Mouse (Mus musculus): Measurements from ENCODE around the gene Pkn1. TPM values are rescaled to one million over a fixed set of nuclear protein-coding genes. Genes with fewer than 3 reads are reported as not detected.

Gene Pkn1
- polyA plus RNA-seq, 1 experiment from 2014 or later = 23.3 TPM

- Histone ChIP-seq H3K9me3 (ENCODE audit: control insufficient read depth, low read length) (no peaks in the 10 kb centered on the region), H3K27ac (ENCODE audit: low read depth, low read length) (no peak overlapping the region), H3K4me3 (ENCODE audit: low read depth, low read length) (peak overlapping the region; percentile 43), H3K4me1 (replicated peaks; ENCODE audit: control insufficient read depth, insufficient read depth, low read length) (peaks cover 23% of the 10 kb centered on the region), H3K27me3 (replicated peaks; ENCODE audit: control insufficient read depth, insufficient read depth, low read length) (no peaks in the 10 kb centered on the region), H3K9ac (ENCODE audit: low read depth, low read length) (peak overlapping the region; percentile 58), H3K4me2 (peak overlapping the region; percentile 80), H3K36me3 (ENCODE audit: control insufficient read depth, insufficient read depth, low read length) (no peaks in the 10 kb centered on the region)
- WGBS = 59% methylated on average over 15 of the region's 15 CpGs
- ATAC-seq (replicated peaks; ENCODE audit: low FRiP score) (peak; percentile 1; the same call in 1 of the 2 replicates), DNase-seq (ENCODE audit: low spot score) (no peak)
Observed at GRCm38 (mm10) chr8:83621691-83622388, 77.1 kb downstream of the Pkn1 start.

- Histone ChIP-seq H3K4me3 (ENCODE audit: low read depth, low read length) (no peak overlapping the region), H3K9ac (ENCODE audit: low read depth, low read length) (no peak overlapping the region), H3K4me2 (no peak overlapping the region), H3K27me3 (replicated peaks; ENCODE audit: control insufficient read depth, insufficient read depth, low read length) (no peaks in the 10 kb centered on the region), H3K27ac (ENCODE audit: low read depth, low read length) (no peak overlapping the region), H3K9me3 (ENCODE audit: control insufficient read depth, low read length) (no peaks in the 10 kb centered on the region), H3K36me3 (ENCODE audit: control insufficient read depth, insufficient read depth, low read length) (no peaks in the 10 kb centered on the region), H3K4me1 (replicated peaks; ENCODE audit: control insufficient read depth, insufficient read depth, low read length) (peaks cover 19% of the 10 kb centered on the region)
- WGBS = 86% methylated on average over 9 of the region's 9 CpGs
- ATAC-seq (replicated peaks; ENCODE audit: low FRiP score) (no peak), DNase-seq (ENCODE audit: low spot score) (no peak)
Observed at GRCm38 (mm10) chr8:83619568-83620285, 79.3 kb downstream of the Pkn1 start.

- Histone ChIP-seq H3K9ac (ENCODE audit: low read depth, low read length) (no peak overlapping the region), H3K27me3 (replicated peaks; ENCODE audit: control insufficient read depth, insufficient read depth, low read length) (no peaks in the 10 kb centered on the region), H3K4me1 (replicated peaks; ENCODE audit: control insufficient read depth, insufficient read depth, low read length) (peaks cover 13% of the 10 kb centered on the region), H3K36me3 (ENCODE audit: control insufficient read depth, insufficient read depth, low read length) (peaks cover 4% of the 10 kb centered on the region; the same call in 1 of the 2 replicates), H3K9me3 (ENCODE audit: control insufficient read depth, low read length) (no peaks in the 10 kb centered on the region), H3K4me2 (no peak overlapping the region), H3K4me3 (ENCODE audit: low read depth, low read length) (no peak overlapping the region), H3K27ac (ENCODE audit: low read depth, low read length) (no peak overlapping the region)
- ATAC-seq (replicated peaks; ENCODE audit: low FRiP score) (no peak), DNase-seq (ENCODE audit: low spot score) (no peak)
- WGBS = 98% methylated on average over 2 of the region's 2 CpGs
Observed at GRCm38 (mm10) chr8:83618566-83618965, 80.4 kb downstream of the Pkn1 start.

- no peak for ATAC-seq (replicated peaks; ENCODE audit: low FRiP score)
- Histone ChIP-seq H3K27me3 (replicated peaks; ENCODE audit: control insufficient read depth, insufficient read depth, low read length) (no peaks in the 10 kb centered on the region), H3K9me3 (ENCODE audit: control insufficient read depth, low read length) (no peaks in the 10 kb centered on the region), H3K4me1 (replicated peaks; ENCODE audit: control insufficient read depth, insufficient read depth, low read length) (peaks cover 5% of the 10 kb centered on the region; the same call in 1 of the 2 replicates), H3K27ac (ENCODE audit: low read depth, low read length) (no peak overlapping the region), H3K9ac (ENCODE audit: low read depth, low read length) (no peak overlapping the region), H3K36me3 (ENCODE audit: control insufficient read depth, insufficient read depth, low read length) (peaks cover 11% of the 10 kb centered on the region; the same call in 1 of the 2 replicates), H3K4me3 (ENCODE audit: low read depth, low read length) (no peak overlapping the region), H3K4me2 (no peak overlapping the region)
- 79% methylated on average over 2 of the region's 2 CpGs for WGBS
- no peak for DNase-seq (ENCODE audit: low spot score)
Observed at GRCm38 (mm10) chr8:83617111-83617510, 81.9 kb downstream of the Pkn1 start.

- DNase-seq (ENCODE audit: low spot score) = no peak
- H3K9me3 ChIP-seq (ENCODE audit: control insufficient read depth, low read length) = no peaks in the 10 kb centered on the region
- 0 out of 2 replicates have a peak, but pooled peaks cover 1% of the 10 kb centered on the region for H3K4me1 ChIP-seq (replicated peaks; ENCODE audit: control insufficient read depth, insufficient read depth, low read length)
- peaks cover 15% of the 10 kb centered on the region; the same call in 1 of the 2 replicates for H3K36me3 ChIP-seq (ENCODE audit: control insufficient read depth, insufficient read depth, low read length)
- H3K27me3 ChIP-seq (replicated peaks; ENCODE audit: control insufficient read depth, insufficient read depth, low read length) = no peaks in the 10 kb centered on the region
- H3K9ac ChIP-seq (ENCODE audit: low read depth, low read length) = no peak overlapping the region
- H3K4me2 ChIP-seq = no peak overlapping the region
- ATAC-seq (replicated peaks; ENCODE audit: low FRiP score) = no peak
- H3K4me3 ChIP-seq (ENCODE audit: low read depth, low read length) = no peak overlapping the region
- H3K27ac ChIP-seq (ENCODE audit: low read depth, low read length) = no peak overlapping the region
Observed at GRCm38 (mm10) chr8:83616625-83617024, 82.4 kb downstream of the Pkn1 start.

Small RNA genes lying within 50 kb of the gene (microRNA-seq; reads per million reads assigned to microRNA genes)
- not detected for gene Mir1668 (ENCODE audit: borderline number of aligned reads)

Other genes with a start within 250 kb of the Pkn1 start
- 83.3 and 91.0 TPM in 2 replicates for gene Scoc, start 240.8 kb downstream of the Pkn1 start, polyA plus RNA-seq (2014; fragmentation: Nextera tagmentation; extraction: Ambion mirVana)
- not detected in 2 replicates for gene Olfr370, start 163.4 kb downstream of the Pkn1 start, polyA plus RNA-seq (2014; fragmentation: Nextera tagmentation; extraction: Ambion mirVana)
- gene Ndufb7, start 132.5 kb downstream of the Pkn1 start, polyA plus RNA-seq (2014; fragmentation: Nextera tagmentation; extraction: Ambion mirVana) = 321 and 354 TPM in 2 replicates
- gene Tecr, start 91.2 kb downstream of the Pkn1 start, polyA plus RNA-seq (2014; fragmentation: Nextera tagmentation; extraction: Ambion mirVana) = 468 and 475 TPM in 2 replicates
- 75.9 and 77.1 TPM in 2 replicates for gene Dnajb1, start 91.0 kb downstream of the Pkn1 start, polyA plus RNA-seq (2014; fragmentation: Nextera tagmentation; extraction: Ambion mirVana)
- gene Gipc1, start 46.5 kb downstream of the Pkn1 start, polyA plus RNA-seq (2014; fragmentation: Nextera tagmentation; extraction: Ambion mirVana) = 113 and 114 TPM in 2 replicates
- 0.49 and 0.53 TPM in 2 replicates for gene Ptger1, start 32.5 kb downstream of the Pkn1 start, polyA plus RNA-seq (2014; fragmentation: Nextera tagmentation; extraction: Ambion mirVana)
- gene Ddx39, start 16.0 kb upstream of the Pkn1 start, polyA plus RNA-seq (2014; fragmentation: Nextera tagmentation; extraction: Ambion mirVana) = 375 and 420 TPM in 2 replicates
- gene Adgre5, start 42.1 kb upstream of the Pkn1 start, polyA plus RNA-seq (2014; fragmentation: Nextera tagmentation; extraction: Ambion mirVana) = 16.8 and 17.2 TPM in 2 replicates
- 7.4 and 10.3 TPM in 2 replicates for gene Adgrl1, start 200.9 kb upstream of the Pkn1 start, polyA plus RNA-seq (2014; fragmentation: Nextera tagmentation; extraction: Ambion mirVana)